In genomic region chr17:46520385-46520979, GRCm38 (mm10) we compare ENCODE assay signal across 7 mouse cellular contexts. TPM values are rescaled to one million over a fixed set of nuclear protein-coding genes. Genes with fewer than 3 reads are reported as not detected.
DNase-seq lines count a peak whose midpoint lies in the region; ATAC-seq lines count a peak whose summit lies in the region.

No protein-coding gene starts in this region.

- no peak overlapping the region for H3K27ac ChIP-seq in neural tube, embryonic 12.5 days
- H3K27ac ChIP-seq in heart, embryonic 15.5 days, result no peak overlapping the region
- no peak overlapping the region for H3K27ac ChIP-seq in limb, embryonic 15.5 days
- no peak overlapping the region for H3K27ac ChIP-seq in stomach, embryonic 16.5 days (ENCODE audit: low read length)

- 48% methylated on average over 25 of the region's 25 CpGs for WGBS in neural tube, embryonic 12.5 days
- WGBS in heart, embryonic 15.5 days, result 22% methylated on average over 25 of the region's 25 CpGs
- 39% methylated on average over 25 of the region's 25 CpGs for WGBS in limb, embryonic 15.5 days
- 33% methylated on average over 25 of the region's 25 CpGs for WGBS in stomach, embryonic 16.5 days

- 0 out of 2 replicates have a peak, but pooled peaks cover 9% of the 10 kb centered on the region for H3K36me3 ChIP-seq in neural tube, embryonic 12.5 days
- no peaks in the 10 kb centered on the region for H3K36me3 ChIP-seq in heart, embryonic 15.5 days
- peaks cover 21% of the 10 kb centered on the region; the same call in 1 of the 2 replicates for H3K36me3 ChIP-seq in limb, embryonic 15.5 days
- H3K36me3 ChIP-seq in stomach, embryonic 16.5 days (ENCODE audit: control insufficient read depth, insufficient read depth, low read length), result no peaks in the 10 kb centered on the region

- H3K27me3 ChIP-seq in neural tube, embryonic 12.5 days (replicated peaks), result peaks cover 22% of the 10 kb centered on the region
- peaks cover 12% of the 10 kb centered on the region for H3K27me3 ChIP-seq in heart, embryonic 15.5 days
- H3K27me3 ChIP-seq in limb, embryonic 15.5 days, result peaks cover 20% of the 10 kb centered on the region
- H3K27me3 ChIP-seq in stomach, embryonic 16.5 days (ENCODE audit: control insufficient read depth, insufficient read depth, low read length), result no peaks in the 10 kb centered on the region

- H3K4me3 ChIP-seq in neural tube, embryonic 12.5 days, result no peak overlapping the region
- H3K4me3 ChIP-seq in heart, embryonic 15.5 days, result peak overlapping the region; percentile 19
- H3K4me3 ChIP-seq in limb, embryonic 15.5 days, result peak overlapping the region; percentile 24
- H3K4me3 ChIP-seq in stomach, embryonic 16.5 days (replicated peaks; ENCODE audit: low read length), result peak overlapping the region; percentile 20

- no peaks in the 10 kb centered on the region for H3K4me1 ChIP-seq in neural tube, embryonic 12.5 days
- peaks cover 12% of the 10 kb centered on the region for H3K4me1 ChIP-seq in heart, embryonic 15.5 days (replicated peaks)
- H3K4me1 ChIP-seq in limb, embryonic 15.5 days, result 0 out of 2 replicates have a peak, but pooled peaks cover 2% of the 10 kb centered on the region
- H3K4me1 ChIP-seq in stomach, embryonic 16.5 days (ENCODE audit: control insufficient read depth, insufficient read depth, low read length), result peaks cover 10% of the 10 kb centered on the region

- DNase-seq in neural tube, embryonic 10.5 days (ENCODE audit: extremely low spot score, low spot score), result no peak
- no peak for DNase-seq in right cerebral cortex, adult 2 months (ENCODE audit: low spot score in 2 of 2)
- no peak for DNase-seq in frontal cortex, postnatal 25 days (ENCODE audit: low spot score in 2 of 2)

- no peak for ATAC-seq in neural tube, embryonic 12.5 days (ENCODE audit: low FRiP score, low read depth)
- ATAC-seq in heart, embryonic 15.5 days (replicated peaks; ENCODE audit: insufficient number of reproducible peaks, insufficient read depth, low FRiP score, low read depth), result peak; percentile 41; the same call in 1 of the 2 replicates
- no peak for ATAC-seq in limb, embryonic 15.5 days (ENCODE audit: insufficient number of reproducible peaks, low FRiP score, low TSS enrichment, low read depth)
- ATAC-seq in stomach, embryonic 16.5 days (ENCODE audit: insufficient read depth, low FRiP score), result peak; percentile 42; the same call in 1 of the 2 replicates

- H3K9me3 ChIP-seq in neural tube, embryonic 12.5 days, result no peaks in the 10 kb centered on the region
- no peaks in the 10 kb centered on the region for H3K9me3 ChIP-seq in heart, embryonic 15.5 days (replicated peaks)
- H3K9me3 ChIP-seq in limb, embryonic 15.5 days, result no peaks in the 10 kb centered on the region
- no peaks in the 10 kb centered on the region for H3K9me3 ChIP-seq in stomach, embryonic 16.5 days (replicated peaks; ENCODE audit: control insufficient read depth, low read length)

- peak overlapping the region; percentile 20; the same call in 1 of the 2 replicates for H3K4me2 ChIP-seq in neural tube, embryonic 12.5 days (replicated peaks)
- H3K4me2 ChIP-seq in heart, embryonic 15.5 days, result peak overlapping the region; percentile 53
- peak overlapping the region; percentile 26; the same call in 1 of the 2 replicates for H3K4me2 ChIP-seq in limb, embryonic 15.5 days
- H3K4me2 ChIP-seq in stomach, embryonic 16.5 days (ENCODE audit: low read depth, low read length), result peak overlapping the region; percentile 48

- no peak overlapping the region for H3K9ac ChIP-seq in neural tube, embryonic 12.5 days
- peak overlapping the region; percentile 11 for H3K9ac ChIP-seq in heart, embryonic 15.5 days
- no peak overlapping the region for H3K9ac ChIP-seq in limb, embryonic 15.5 days
- peak overlapping the region; percentile 69 for H3K9ac ChIP-seq in stomach, embryonic 16.5 days (ENCODE audit: low read length)

RNA-seq across cellular contexts. Expression of gene Dnph1, which starts 24.0 kb away (rescaled TPM):
- polyA plus RNA-seq in neural tube, embryonic 12.5 days (2016; fragmentation: Nextera tagmentation; extraction: Ambion mirVana), result 40.5 and 42.3 TPM in 2 replicates
- polyA plus RNA-seq in heart, embryonic 15.5 days (2015; fragmentation: Nextera tagmentation; extraction: Ambion mirVana), result 23.1 and 27.6 TPM in 2 replicates
- polyA plus RNA-seq in limb, embryonic 15.5 days (2015; fragmentation: Nextera tagmentation; extraction: Ambion mirVana), result 29.3 and 33.8 TPM in 2 replicates
- 40.4 and 45.3 TPM in 2 replicates for polyA plus RNA-seq in stomach, embryonic 16.5 days (2015; fragmentation: Nextera tagmentation; extraction: Ambion mirVana)

RNA-seq across cellular contexts. Expression of gene Cul9, which starts 25.7 kb away (rescaled TPM):
- 13.4 and 15.3 TPM in 2 replicates for polyA plus RNA-seq in neural tube, embryonic 12.5 days (2016; fragmentation: Nextera tagmentation; extraction: Ambion mirVana)
- 4.6 and 5.5 TPM in 2 replicates for polyA plus RNA-seq in heart, embryonic 15.5 days (2015; fragmentation: Nextera tagmentation; extraction: Ambion mirVana)
- 5.2 and 7.5 TPM in 2 replicates for polyA plus RNA-seq in limb, embryonic 15.5 days (2015; fragmentation: Nextera tagmentation; extraction: Ambion mirVana)
- 3.2 and 4.0 TPM in 2 replicates for polyA plus RNA-seq in stomach, embryonic 16.5 days (2015; fragmentation: Nextera tagmentation; extraction: Ambion mirVana)

RNA-seq across cellular contexts. Expression of gene Ttbk1, which starts 33.0 kb away (rescaled TPM):
- 6.2 and 7.1 TPM in 2 replicates for polyA plus RNA-seq in neural tube, embryonic 12.5 days (2016; fragmentation: Nextera tagmentation; extraction: Ambion mirVana)
- 0.05 and 0.29 TPM in 2 replicates for polyA plus RNA-seq in heart, embryonic 15.5 days (2015; fragmentation: Nextera tagmentation; extraction: Ambion mirVana)
- 0.02 and 0.06 TPM in 2 replicates for polyA plus RNA-seq in limb, embryonic 15.5 days (2015; fragmentation: Nextera tagmentation; extraction: Ambion mirVana)
- polyA plus RNA-seq in stomach, embryonic 16.5 days (2015; fragmentation: Nextera tagmentation; extraction: Ambion mirVana), result 0.12 and 0.19 TPM in 2 replicates

RNA-seq across cellular contexts. Expression of gene Srf, which starts 35.5 kb away (rescaled TPM):
- polyA plus RNA-seq in neural tube, embryonic 12.5 days (2016; fragmentation: Nextera tagmentation; extraction: Ambion mirVana), result 5.6 and 8.4 TPM in 2 replicates
- 8.7 and 14.6 TPM in 2 replicates for polyA plus RNA-seq in heart, embryonic 15.5 days (2015; fragmentation: Nextera tagmentation; extraction: Ambion mirVana)
- polyA plus RNA-seq in limb, embryonic 15.5 days (2015; fragmentation: Nextera tagmentation; extraction: Ambion mirVana), result 6.4 and 7.1 TPM in 2 replicates
- 7.0 and 8.9 TPM in 2 replicates for polyA plus RNA-seq in stomach, embryonic 16.5 days (2015; fragmentation: Nextera tagmentation; extraction: Ambion mirVana)

Comparison
In these comparisons a context has a peak if more than half of its experiments do, and no peak if none do; other contexts are left out.
1. ATAC-seq: peak in heart, embryonic 15.5 days (single experiment) and stomach, embryonic 16.5 days (single experiment); none in neural tube, embryonic 12.5 days (single experiment) and limb, embryonic 15.5 days (single experiment).
2. H3K9ac ChIP-seq: peak in heart, embryonic 15.5 days (single experiment) and stomach, embryonic 16.5 days (single experiment); none in neural tube, embryonic 12.5 days (single experiment) and limb, embryonic 15.5 days (single experiment).
3. Peak in every context shown above with its lines, with median percentiles within 50 percentile points of each other: H3K4me2 ChIP-seq.